Mouse (Mus musculus): ENCODE measurements around the gene Tff2.

Gene Tff2

GRCm38 (mm10) chr17:31144040-31145037, at the start of gene Tff2:
TSS of gene Tff2 (minus strand) at chr17:31144282.
- DNase-seq, result no peak

GRCm38 (mm10) chr17:31193360-31193759, 49.3 kb upstream of the Tff2 start:
- DNase-seq, result no peak

- DNase-seq, result no peak
Measured at GRCm38 (mm10) chr17:31192663-31193062, 48.6 kb upstream of the Tff2 start.

GRCm38 (mm10) chr17:31191825-31192224, 47.7 kb upstream of the Tff2 start:
- no peak for DNase-seq

GRCm38 (mm10) chr17:31187370-31187769, 43.3 kb upstream of the Tff2 start:
- peak; percentile 83 for DNase-seq

GRCm38 (mm10) chr17:31184269-31184990, 40.3 kb upstream of the Tff2 start:
- no peak for DNase-seq

GRCm38 (mm10) chr17:31183180-31183974, 39.3 kb upstream of the Tff2 start:
- DNase-seq, result peak; percentile 19

GRCm38 (mm10) chr17:31181490-31181889, 37.4 kb upstream of the Tff2 start:
- no peak for DNase-seq

- DNase-seq, result no peak
Measured at GRCm38 (mm10) chr17:31176321-31176720, 32.2 kb upstream of the Tff2 start.

- no peak for DNase-seq
Measured at GRCm38 (mm10) chr17:31169796-31170195, 25.7 kb upstream of the Tff2 start.

GRCm38 (mm10) chr17:31165127-31165526, 21.0 kb upstream of the Tff2 start, which contains the start of gene Tff1:
TSS of gene Tff1 (minus strand) at chr17:31165277.
- DNase-seq, result no peak

- DNase-seq, result no peak
Measured at GRCm38 (mm10) chr17:31163821-31164220, 19.7 kb upstream of the Tff2 start.

- DNase-seq, result no peak
Measured at GRCm38 (mm10) chr17:31162607-31163006, 18.5 kb upstream of the Tff2 start.

- DNase-seq, result no peak
Measured at GRCm38 (mm10) chr17:31160291-31160690, 16.2 kb upstream of the Tff2 start.

- DNase-seq, result no peak
Measured at GRCm38 (mm10) chr17:31157921-31158320, 13.8 kb upstream of the Tff2 start.

GRCm38 (mm10) chr17:31153785-31154184, 9.7 kb upstream of the Tff2 start:
- no peak for DNase-seq

GRCm38 (mm10) chr17:31152966-31153499, 9.0 kb upstream of the Tff2 start:
- no peak for DNase-seq

GRCm38 (mm10) chr17:31152512-31152911, 8.4 kb upstream of the Tff2 start:
- no peak for DNase-seq

- no peak for DNase-seq
Measured at GRCm38 (mm10) chr17:31145998-31146397, 1.9 kb upstream of the Tff2 start.

- DNase-seq, result no peak
Measured at GRCm38 (mm10) chr17:31142116-31142515, 2.0 kb downstream of the Tff2 start.

- peak; percentile 79 for DNase-seq
Measured at GRCm38 (mm10) chr17:31138398-31138797, 5.7 kb downstream of the Tff2 start.

GRCm38 (mm10) chr17:31136821-31137220, 7.3 kb downstream of the Tff2 start:
- no peak for DNase-seq

GRCm38 (mm10) chr17:31136291-31136690, 7.8 kb downstream of the Tff2 start:
- no peak for DNase-seq

Measured in cerebellum, adult 8-10 months (tissue).